Mouse (Mus musculus) inflammation-experienced regulatory T-cells, adult 6 months (primary cell): ENCODE results near the gene Bcl10. TPM values are rescaled to one million over a fixed set of nuclear protein-coding genes. Genes with fewer than 3 reads are reported as not detected.
A peak's percentile ranks its signal among the peaks of the same experiment; 100 is the strongest.
"Not testable (repeated sequence)": the region's sequence is repeated elsewhere in the genome, so short reads cannot be mapped to it uniquely, and the experiment has no call there.

ENCODE experiments used
- ATAC-seq: one replicate; pipeline ENCODE4 v1.8.0; 2017
- polyA plus RNA-seq, 3 experiments: library from polyadenylated mRNA; unstranded; fragments of 100-300 nt; shearing (Covaris generic); gene quantifications; one replicate each; pipeline ENCODE4 v1.2.1; 2017

The Bcl10 gene
- polyA plus RNA-seq, 3 experiments from 2014 or later = 52.3 to 61.9 (median 55.5) TPM

- peak; percentile 55 for ATAC-seq
Observed at GRCm38 (mm10) chr3:145951287-145952165, 28.9 kb downstream of the Bcl10 start.

DNA sequence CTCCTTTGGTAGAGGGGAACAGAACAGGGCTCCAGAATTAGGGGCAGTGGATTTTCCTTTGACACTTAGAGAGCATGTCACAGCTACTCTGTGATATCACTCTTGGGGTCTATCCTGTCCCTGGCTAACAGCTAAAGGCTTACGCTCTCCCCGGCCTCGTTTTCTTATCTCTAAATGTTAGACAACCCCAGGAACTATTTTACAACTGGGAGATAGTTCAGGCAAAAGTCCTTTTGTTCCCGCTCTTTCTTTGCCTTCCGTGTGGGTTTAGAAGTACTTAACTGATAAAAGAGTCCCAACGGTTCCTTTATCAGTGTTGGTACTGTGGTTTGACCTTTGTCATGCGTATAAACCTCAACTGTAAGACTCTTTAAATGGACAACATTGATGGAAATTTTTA is 30.3 kb downstream of the Bcl10 start:
- no peak for ATAC-seq

- ATAC-seq = no peak
Observed at GRCm38 (mm10) chr3:145953411-145953810, 30.8 kb downstream of the Bcl10 start.

GRCm38 (mm10) chr3:145959824-145960223 is 37.2 kb downstream of the Bcl10 start:
- ATAC-seq = no peak

DNA sequence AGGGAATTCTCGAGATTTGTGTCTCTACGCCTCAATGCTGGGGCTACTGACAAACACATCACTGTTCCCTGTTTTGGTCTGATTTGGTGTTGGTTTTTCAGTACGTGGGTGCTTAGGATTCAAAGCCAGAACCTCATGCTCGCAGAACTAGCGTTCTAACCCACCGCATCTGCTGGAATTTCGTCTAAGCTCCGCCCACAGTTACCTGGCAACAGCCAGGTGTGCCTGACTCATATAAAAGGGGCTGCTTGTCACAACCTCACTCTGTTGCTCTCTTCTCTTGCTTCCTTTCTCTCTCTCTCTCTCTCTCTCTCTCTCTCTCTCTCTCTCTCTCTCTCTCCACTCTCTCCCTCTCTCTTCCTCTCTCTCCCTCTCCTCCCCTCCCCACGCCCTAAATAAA is 39.8 kb downstream of the Bcl10 start:
- ATAC-seq = no peak

- ATAC-seq = no peak
Observed at GRCm38 (mm10) chr3:145963101-145964017, 40.8 kb downstream of the Bcl10 start.

- no peak for ATAC-seq
Observed at GRCm38 (mm10) chr3:145964018-145964387, 41.4 kb downstream of the Bcl10 start.

GRCm38 (mm10) chr3:145964473-145964872 is 41.9 kb downstream of the Bcl10 start:
- ATAC-seq = no peak

GRCm38 (mm10) chr3:145965583-145965982 is 43.0 kb downstream of the Bcl10 start:
- not testable (repeated sequence) for ATAC-seq

- no peak for ATAC-seq
Observed at GRCm38 (mm10) chr3:145966806-145967205, 44.2 kb downstream of the Bcl10 start.

DNA sequence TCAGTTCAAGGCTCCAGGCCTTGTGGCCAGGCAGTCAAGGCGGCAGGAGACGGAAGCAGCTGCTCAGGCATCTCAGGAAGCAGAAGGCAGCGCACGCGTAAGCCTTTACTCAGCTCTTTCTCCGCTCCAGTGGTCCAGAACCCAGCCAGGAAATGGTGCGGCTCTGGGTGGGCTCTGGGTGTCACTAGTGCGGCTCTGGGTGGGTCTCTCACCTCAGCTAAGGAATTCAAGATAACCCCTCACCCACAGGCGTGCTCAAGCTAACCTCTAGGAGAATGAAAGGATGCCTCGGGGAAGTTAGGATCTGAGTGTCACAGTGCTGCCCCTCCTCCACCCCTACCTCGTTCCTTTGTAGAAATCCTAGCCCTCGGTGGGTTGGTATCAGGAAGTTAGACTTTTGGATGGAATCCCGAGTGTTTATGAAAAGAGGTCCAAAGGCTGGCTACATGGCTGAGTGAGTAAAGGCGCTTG is 46.5 kb downstream of the Bcl10 start:
- ATAC-seq = no peak

DNA sequence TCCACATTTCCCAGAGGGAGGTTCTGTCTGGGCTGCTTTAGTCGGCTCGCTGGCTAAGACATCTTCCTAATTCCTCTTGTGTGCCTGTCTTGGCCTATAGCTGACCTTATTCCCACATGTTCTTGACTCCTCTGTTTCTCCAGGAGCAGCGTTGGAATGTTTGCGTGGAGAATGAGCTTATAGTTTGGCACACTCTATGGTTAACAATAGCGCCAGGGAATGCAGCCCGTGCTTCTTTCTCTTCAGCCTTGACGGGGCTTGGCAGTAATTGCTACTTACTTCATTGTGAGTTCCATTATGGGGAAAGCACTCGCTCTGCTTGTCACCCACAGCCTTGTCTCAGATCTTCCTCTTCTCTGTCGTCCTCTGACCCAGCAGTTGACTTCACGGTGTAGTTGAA is 48.9 kb downstream of the Bcl10 start:
- no peak for ATAC-seq

GRCm38 (mm10) chr3:145974986-145975385 is 52.4 kb downstream of the Bcl10 start:
- ATAC-seq = no peak

Other genes starting within 250 kb of the Bcl10 start
- gene Ddah1, start 164.1 kb upstream of the Bcl10 start, polyA plus RNA-seq = under 1 TPM in 1 of 3 experiments, not detected in 2; 0.15 TPM
- 10 to 100 TPM; 13.8 to 21.9 (median 20.6) TPM for gene 2410004B18Rik, start 15.2 kb downstream of the Bcl10 start, polyA plus RNA-seq
- gene Syde2, start 65.1 kb downstream of the Bcl10 start, polyA plus RNA-seq = under 1 TPM in 1 of 3 experiments, not detected in 2; 0.13 TPM
- gene Wdr63, start 185.3 kb downstream of the Bcl10 start, polyA plus RNA-seq = under 1 TPM in 1 of 3 experiments, not detected in 2; 0.44 TPM
- 1 to 10 TPM; 2.2 to 6.8 (median 4.7) TPM for gene Mcoln3, start 194.6 kb downstream of the Bcl10 start, polyA plus RNA-seq
- gene Mcoln2, start 227.0 kb downstream of the Bcl10 start, polyA plus RNA-seq = 1 to 10 TPM; 3.9 to 8.4 (median 7.9) TPM